Comparison of ENCODE assay signal across 7 mouse cellular contexts in genomic region chr12:31498936-31499313, GRCm38 (mm10). TPM values are rescaled to one million over a fixed set of nuclear protein-coding genes. Genes with fewer than 3 reads are reported as not detected.
DNase-seq lines count a peak whose midpoint lies in the region; ATAC-seq and TF ChIP-seq lines count a peak whose summit lies in the region.

No protein-coding gene starts in this region.

- H3K27ac ChIP-seq in forebrain, embryonic 11.5 days (ENCODE audit: low read depth, low read length): no peak overlapping the region
- peak overlapping the region; percentile 78 for H3K27ac ChIP-seq in liver, embryonic 13.5 days
- no peak overlapping the region for H3K27ac ChIP-seq in small intestine, adult 2 months (ENCODE audit: insufficient read depth, low read depth, low read length)

- H3K36me3 ChIP-seq in forebrain, embryonic 11.5 days (ENCODE audit: control insufficient read depth, insufficient read depth, low read length): no peaks in the 10 kb centered on the region; the same call in 1 of the 2 replicates
- peaks cover 6% of the 10 kb centered on the region for H3K36me3 ChIP-seq in liver, embryonic 13.5 days
- peaks cover 5% of the 10 kb centered on the region for H3K36me3 ChIP-seq in small intestine, adult 2 months (ENCODE audit: control insufficient read depth, insufficient read depth, low read length)

- intact Hi-C loops in left cerebral cortex, postnatal 14 days (cut with DNase I): no loop called here

- TF ChIP-seq POLR2A in small intestine, adult 2 months (IDR thresholded peaks at IDR 0.05; ENCODE audit: low read depth, low read length): no peak

- no peak for ATAC-seq in forebrain, embryonic 11.5 days (replicated peaks; ENCODE audit: low FRiP score)
- no peak for ATAC-seq in liver, embryonic 13.5 days (ENCODE audit: low read depth)

- no peaks in the 10 kb centered on the region for H3K4me1 ChIP-seq in forebrain, embryonic 11.5 days (replicated peaks; ENCODE audit: control insufficient read depth, insufficient read depth, low read length)
- peaks cover 26% of the 10 kb centered on the region for H3K4me1 ChIP-seq in liver, embryonic 13.5 days (replicated peaks)
- peaks cover 5% of the 10 kb centered on the region; the same call in 1 of the 2 replicates for H3K4me1 ChIP-seq in small intestine, adult 2 months (ENCODE audit: control insufficient read depth, insufficient read depth, insufficient read length, low read length)

- H3K27me3 ChIP-seq in forebrain, embryonic 11.5 days (ENCODE audit: control insufficient read depth, insufficient read depth, low read length): no peaks in the 10 kb centered on the region
- H3K27me3 ChIP-seq in liver, embryonic 13.5 days: no peaks in the 10 kb centered on the region
- no peaks in the 10 kb centered on the region for H3K27me3 ChIP-seq in small intestine, adult 2 months (ENCODE audit: control insufficient read depth, insufficient read depth, low read length)

- no peaks in the 10 kb centered on the region for H3K9me3 ChIP-seq in forebrain, embryonic 11.5 days (ENCODE audit: control insufficient read depth, low read length)
- no peaks in the 10 kb centered on the region for H3K9me3 ChIP-seq in liver, embryonic 13.5 days (replicated peaks)

- no peak for TF ChIP-seq CTCF in small intestine, adult 2 months (IDR thresholded peaks at IDR 0.05; ENCODE audit: extremely low read depth, insufficient read length, insufficient replicate concordance, low read depth, low read length)

- peak overlapping the region; percentile 88 for H3K9ac ChIP-seq in forebrain, embryonic 11.5 days (ENCODE audit: low read length)
- peak overlapping the region; percentile 91 for H3K9ac ChIP-seq in liver, embryonic 13.5 days

- under 1% methylated on average over 25 of the region's 25 CpGs for whole genome bisulfite sequencing in forebrain, embryonic 11.5 days
- under 1% methylated on average over 25 of the region's 25 CpGs for WGBS in liver, embryonic 13.5 days (ENCODE audit: insufficient replicate concordance)
- under 1% methylated on average over 25 of the region's 25 CpGs for WGBS in small intestine, adult 2 months

- peak overlapping the region; percentile 59 for H3K4me2 ChIP-seq in forebrain, embryonic 11.5 days (ENCODE audit: low read depth, low read length, severe bottlenecking)
- H3K4me2 ChIP-seq in liver, embryonic 13.5 days: peak overlapping the region; percentile 86

- DNase-seq in urinary bladder, postnatal 14 days (ENCODE audit: low spot score): peak; percentile 12
- DNase-seq in urinary bladder, postnatal 10 days (ENCODE audit: low spot score): no peak
- DNase-seq in forebrain, embryonic 11.5 days (ENCODE audit: low spot score): no peak
- DNase-seq in liver, embryonic 13.5 days: no peak
- no peak for DNase-seq in cerebellum, adult 11-12 months
- no peak for DNase-seq in left cerebral cortex, postnatal 14 days (ENCODE audit: low spot score in 2 of 2)

- H3K4me3 ChIP-seq in forebrain, embryonic 11.5 days (ENCODE audit: low read depth, low read length): peak overlapping the region; percentile 80
- H3K4me3 ChIP-seq in liver, embryonic 13.5 days (replicated peaks): peak overlapping the region; percentile 97
- H3K4me3 ChIP-seq in small intestine, adult 2 months (ENCODE audit: low read depth, low read length): peak overlapping the region; percentile 87

RNA-seq across cellular contexts. Expression of gene Cbll1, which starts 0.5 kb away (rescaled TPM):
- polyA plus RNA-seq in forebrain, embryonic 11.5 days (2014; fragmentation: Nextera tagmentation; extraction: Ambion mirVana): 26.5 and 27.9 TPM in 2 replicates
- 4.7 and 6.1 TPM in 2 replicates for polyA plus RNA-seq in liver, embryonic 13.5 days (2015; fragmentation: Nextera tagmentation; extraction: Ambion mirVana)
- 1.8 and 4.1 TPM in 2 replicates for polyA plus RNA-seq in small intestine, adult 2 months (2012; rRNA removed)
- 10 to 100 TPM; 21.4 to 24.4 TPM for total RNA-seq in left cerebral cortex, postnatal 14 days (2021)
